Mouse (Mus musculus): ENCODE measurements around the gene Crb2. TPM values are rescaled to one million over a fixed set of nuclear protein-coding genes. Genes with fewer than 3 reads are reported as not detected.

Crb2 gene
- total RNA-seq, 2 experiments from 2014 or later: 0.78 to 1.0 TPM

- no peak for DNase-seq (ENCODE audit: low spot score)
- intact Hi-C loops (cut with DNase I): no loop called here
Observed at GRCm38 (mm10) chr2:37765082-37765483, 11.0 kb upstream of the Crb2 start.

GRCm38 (mm10) chr2:37766027-37766761, 9.9 kb upstream of the Crb2 start:
- DNase-seq (ENCODE audit: low spot score): no peak
- intact Hi-C loops (cut with DNase I): loop anchor here (2.0 kb wide), 1 partner anchor 127 kb away; no protein-coding TSS in a partner anchor

GRCm38 (mm10) chr2:37767080-37767547, 8.9 kb upstream of the Crb2 start:
- intact Hi-C loops (cut with DNase I): loop anchor here (2.0 kb wide), 1 partner anchor 128 kb away; no protein-coding TSS in a partner anchor
- DNase-seq (ENCODE audit: low spot score): no peak

- intact Hi-C loops (cut with DNase I): loop anchor here (2.0 kb wide), 1 partner anchor 129 kb away; no protein-coding TSS in a partner anchor
- DNase-seq (ENCODE audit: low spot score): no peak
Observed at GRCm38 (mm10) chr2:37767739-37768138, 8.3 kb upstream of the Crb2 start.

- intact Hi-C loops (cut with DNase I): no loop called here
Observed at GRCm38 (mm10) chr2:37768903-37769302, 7.1 kb upstream of the Crb2 start.

GRCm38 (mm10) chr2:37769793-37770192, 6.3 kb upstream of the Crb2 start:
- no peak for DNase-seq (ENCODE audit: low spot score)
- intact Hi-C loops (cut with DNase I): loop anchor here (5.0 kb wide), 2 partner anchors 172 to 252 kb away; partner anchors contain the start of gene Gpr21

More at GRCm38 (mm10) chr2:37768903-37769302, 7.1 kb upstream of the Crb2 start:
- DNase-seq (ENCODE audit: low spot score): no peak

GRCm38 (mm10) chr2:37771618-37772285, 4.3 kb upstream of the Crb2 start:
- peak; percentile 57 for DNase-seq (ENCODE audit: low spot score)
- intact Hi-C loops (cut with DNase I): loop anchor here (2.0 to 5.0 kb wide), 3 partner anchors 69 to 254 kb away; partner anchors contain the start of genes Gpr21 and Strbp

- intact Hi-C loops (cut with DNase I): loop anchor here (2.0 to 5.0 kb wide), 3 partner anchors 28 to 257 kb away; partner anchors contain the start of gene Gpr21
- DNase-seq (ENCODE audit: low spot score): no peak
Observed at GRCm38 (mm10) chr2:37774571-37774970, 1.5 kb upstream of the Crb2 start.

- DNase-seq (ENCODE audit: low spot score): no peak
- intact Hi-C loops (cut with DNase I): no loop called here
Observed at GRCm38 (mm10) chr2:37776611-37777411, 762 bp downstream of the Crb2 start.

- intact Hi-C loops (cut with DNase I): no loop called here
- no peak for DNase-seq (ENCODE audit: low spot score)
Observed at GRCm38 (mm10) chr2:37777958-37778720, 2.1 kb downstream of the Crb2 start.

GRCm38 (mm10) chr2:37780270-37780929, 4.4 kb downstream of the Crb2 start:
- intact Hi-C loops (cut with DNase I): no loop called here
- no peak for DNase-seq (ENCODE audit: low spot score)

GRCm38 (mm10) chr2:37781421-37781820, 5.4 kb downstream of the Crb2 start:
- intact Hi-C loops (cut with DNase I): no loop called here
- DNase-seq (ENCODE audit: low spot score): no peak

GRCm38 (mm10) chr2:37782002-37782401, 6.0 kb downstream of the Crb2 start:
- DNase-seq (ENCODE audit: low spot score): no peak
- intact Hi-C loops (cut with DNase I): no loop called here

- intact Hi-C loops (cut with DNase I): no loop called here
- no peak for DNase-seq (ENCODE audit: low spot score)
Observed at GRCm38 (mm10) chr2:37784473-37784872, 8.4 kb downstream of the Crb2 start.

GRCm38 (mm10) chr2:37786461-37786860, 10.4 kb downstream of the Crb2 start:
- DNase-seq (ENCODE audit: low spot score): no peak
- intact Hi-C loops (cut with DNase I): no loop called here

- intact Hi-C loops (cut with DNase I): no loop called here
- no peak for DNase-seq (ENCODE audit: low spot score)
Observed at GRCm38 (mm10) chr2:37788176-37788962, 12.3 kb downstream of the Crb2 start.

GRCm38 (mm10) chr2:37789029-37789428, 13.0 kb downstream of the Crb2 start:
- DNase-seq (ENCODE audit: low spot score): no peak

GRCm38 (mm10) chr2:37789995-37790394, 13.9 kb downstream of the Crb2 start:
- intact Hi-C loops (cut with DNase I): no loop called here

More at GRCm38 (mm10) chr2:37789029-37789428, 13.0 kb downstream of the Crb2 start:
- intact Hi-C loops (cut with DNase I): no loop called here

More at GRCm38 (mm10) chr2:37789995-37790394, 13.9 kb downstream of the Crb2 start:
- no peak for DNase-seq (ENCODE audit: low spot score)

Data from heart, postnatal 25 days (tissue).